Mouse (Mus musculus) adrenal gland, adult 8-10 months (tissue): Measurements from ENCODE around the gene Gbgt1. TPM values are rescaled to one million over a fixed set of nuclear protein-coding genes. Genes with fewer than 3 reads are reported as not detected.
"Not testable (repeated sequence)": the region's sequence is repeated elsewhere in the genome, so short reads cannot be mapped to it uniquely, and the experiment has no call there.

ENCODE experiments used
- DNase-seq: peaks from one replicate; pipeline ENCODE4 v3.0.0; 2022
- total RNA-seq, 4 experiments: library from RNA; stranded (reverse); gene quantifications; 2 replicates each; pipeline ENCODE4 v1.2.4; 2022

Gene Gbgt1
- total RNA-seq, 4 experiments from 2014 or later: 4.8 to 12.6 (median 6.7) TPM

DNA sequence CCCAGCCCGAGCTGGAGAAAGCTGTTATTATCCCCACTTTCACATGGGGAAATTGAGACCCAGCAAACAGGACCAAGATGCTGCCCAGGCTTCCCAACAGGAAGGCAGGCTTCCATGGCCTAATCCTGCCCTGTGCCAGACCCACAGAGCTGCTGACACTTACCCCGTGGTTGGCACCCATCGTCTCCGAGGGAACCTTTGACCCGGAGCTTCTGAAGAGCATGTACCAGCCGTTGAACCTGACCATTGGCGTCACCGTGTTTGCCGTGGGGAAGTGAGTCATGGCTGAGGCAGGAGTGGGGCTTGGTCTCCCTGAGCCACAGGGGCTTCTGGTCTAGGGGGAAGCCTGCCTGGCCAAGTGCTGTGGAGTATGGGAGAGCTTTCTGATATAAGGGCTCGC, 6.3 kb downstream of the Gbgt1 start:
- DNase-seq: no peak

DNA sequence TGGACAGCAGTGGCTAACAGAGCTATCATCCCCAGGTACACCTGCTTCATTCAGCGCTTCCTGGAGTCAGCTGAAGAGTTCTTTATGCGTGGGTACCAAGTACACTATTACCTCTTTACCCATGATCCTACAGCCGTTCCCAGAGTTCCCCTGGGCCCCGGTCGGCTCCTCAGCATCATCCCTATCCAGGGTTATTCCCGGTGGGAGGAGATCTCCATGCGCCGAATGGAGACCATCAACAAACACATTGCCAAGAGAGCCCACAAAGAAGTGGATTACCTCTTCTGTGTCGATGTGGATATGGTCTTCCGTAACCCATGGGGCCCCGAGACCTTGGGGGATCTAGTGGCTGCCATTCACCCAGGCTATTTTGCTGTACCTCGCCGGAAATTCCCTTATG, 8.0 kb downstream of the Gbgt1 start:
- DNase-seq: no peak

DNA sequence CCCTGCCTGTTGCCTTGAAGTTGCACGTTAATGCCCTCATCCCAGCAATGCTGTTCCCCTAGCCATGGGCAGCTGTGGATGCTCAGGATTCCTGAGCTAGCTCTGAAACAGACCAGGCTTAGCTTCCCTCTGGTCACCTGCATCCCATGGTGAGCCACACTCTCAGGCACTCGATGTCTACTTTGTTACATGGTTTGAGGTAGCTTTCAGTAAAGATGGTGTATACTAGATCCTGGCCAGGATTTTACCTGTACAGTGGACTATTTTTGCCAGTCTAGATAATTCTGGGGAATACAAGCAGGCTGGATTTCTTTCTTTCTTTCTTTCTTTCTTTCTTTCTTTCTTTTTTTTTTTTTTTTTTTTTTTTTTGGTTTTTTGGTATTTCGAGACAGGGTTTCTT, 9.1 kb downstream of the Gbgt1 start, which contains the start of gene Gm10134:
Gm10134 (plus strand) TSS at position 301 of the 400 bp plus-strand sequence.
- DNase-seq: no peak

DNA sequence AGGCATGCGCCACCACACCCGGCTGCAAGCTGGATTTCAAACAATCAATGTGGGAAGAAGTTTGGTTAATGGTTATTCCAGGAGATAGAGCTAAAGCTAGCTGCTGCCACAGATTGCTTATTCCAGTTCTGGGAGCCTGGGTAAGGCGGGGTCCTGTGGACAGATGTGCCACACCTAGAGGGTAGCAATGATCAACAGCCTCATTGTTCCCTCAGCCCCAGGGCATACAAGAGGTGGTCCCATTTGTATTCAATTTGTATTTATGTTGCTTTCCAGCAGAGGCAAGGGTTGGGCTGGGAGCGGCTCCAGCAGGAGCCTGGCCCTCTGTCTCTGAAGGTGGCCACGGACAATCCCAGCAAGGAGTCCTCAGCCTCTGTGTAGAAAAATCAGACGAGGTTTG, 9.6 kb downstream of the Gbgt1 start:
- no peak for DNase-seq

DNA sequence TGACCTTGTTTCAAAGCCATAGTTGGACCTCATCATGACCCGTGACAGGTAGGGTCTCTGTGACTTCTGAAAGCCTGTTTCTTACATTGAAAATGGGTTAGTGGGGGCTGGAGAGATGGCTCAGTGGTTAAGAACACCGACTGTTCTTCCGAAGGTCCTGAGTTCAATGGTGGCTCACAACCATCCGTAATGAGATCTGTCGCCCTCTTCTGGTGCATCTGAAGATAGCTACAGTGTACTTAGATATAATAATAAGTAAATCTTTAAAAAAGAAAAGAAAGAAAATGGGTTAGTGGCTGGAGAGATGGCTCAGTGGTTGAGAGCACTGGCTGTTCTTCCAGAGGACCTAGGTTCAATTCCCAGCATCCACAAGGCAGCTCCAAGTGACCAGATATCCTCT, 14.9 kb downstream of the Gbgt1 start:
- DNase-seq: not testable (repeated sequence)

DNA sequence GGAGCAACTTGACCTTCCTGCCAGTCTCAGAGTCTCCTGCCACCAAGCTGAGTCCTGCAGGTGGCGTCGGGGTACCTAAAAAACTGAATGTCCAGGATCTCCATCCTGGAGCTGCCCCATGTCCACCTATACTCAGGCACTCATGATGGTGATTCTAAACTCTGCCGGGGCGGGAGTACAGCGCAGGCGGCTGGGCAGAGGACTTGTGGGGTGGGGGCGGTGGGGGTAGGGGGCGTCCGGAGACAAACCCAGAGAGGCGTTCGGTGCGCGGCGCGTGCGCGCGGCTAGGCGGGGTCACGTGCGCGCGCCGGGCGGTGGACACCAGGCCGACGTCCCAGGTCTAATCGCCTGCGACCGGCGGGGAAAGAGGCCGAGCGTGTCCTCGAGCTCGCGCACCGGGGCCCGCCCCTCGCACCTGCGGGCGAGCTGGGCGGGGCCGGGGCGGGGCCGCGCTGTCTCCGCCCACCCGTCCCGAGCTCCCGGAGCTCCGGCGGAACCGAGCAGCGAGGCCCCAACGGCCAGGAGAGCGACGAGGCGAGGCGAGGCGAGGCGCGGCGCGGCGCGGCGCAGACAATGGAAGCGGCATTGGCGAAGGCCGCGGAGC, 16.2 kb downstream of the Gbgt1 start, which contains the start of gene Ralgds:
Ralgds (plus strand) TSS at position 328 of the 604 bp plus-strand sequence.
- DNase-seq: no peak

DNA sequence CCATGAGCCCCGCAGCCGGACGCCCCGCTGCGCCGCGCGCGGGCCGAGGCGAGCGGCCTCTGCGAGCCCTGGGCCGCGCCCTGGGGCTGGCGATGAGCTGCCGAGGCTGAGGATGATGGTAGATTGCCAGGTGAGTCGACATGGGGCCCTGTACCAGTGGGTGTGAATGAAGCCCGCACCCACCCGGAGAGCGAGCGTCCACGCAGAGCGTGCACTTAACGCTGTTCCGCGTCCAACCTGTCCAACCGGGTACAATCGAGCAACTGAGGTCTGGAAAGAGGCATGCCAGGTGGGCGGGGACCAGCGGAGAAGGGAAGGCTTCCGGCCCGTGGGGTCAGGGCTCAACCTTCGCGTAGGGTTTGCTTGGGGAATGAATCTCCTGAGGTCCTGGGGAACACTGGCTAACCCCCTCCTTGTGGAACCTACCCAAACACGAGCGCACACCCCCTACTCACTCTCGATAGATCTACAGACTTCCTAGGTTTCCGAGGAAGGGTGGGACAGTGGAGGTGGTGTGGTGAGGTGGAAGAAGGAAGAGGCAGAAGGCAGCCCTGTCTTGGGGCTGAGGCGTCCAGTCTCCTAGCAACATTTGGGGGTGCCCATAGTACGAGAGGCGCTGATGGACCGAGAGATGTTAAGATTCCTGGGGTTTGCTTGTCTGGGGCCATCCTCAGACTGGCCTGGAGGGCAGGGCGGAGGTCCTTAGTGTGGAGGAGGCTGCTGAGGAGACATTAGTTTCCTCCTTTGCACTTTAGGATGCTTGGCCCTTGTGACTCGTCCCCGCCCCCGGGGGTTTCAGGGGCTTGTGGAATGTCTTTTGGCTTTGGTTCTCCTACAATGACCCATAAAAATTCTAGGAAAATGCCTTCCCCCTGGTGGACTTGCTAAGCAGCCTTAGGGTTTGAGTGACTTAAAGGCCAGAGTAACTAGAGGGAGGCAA, 17.0 kb downstream of the Gbgt1 start:
- DNase-seq: no peak

DNA sequence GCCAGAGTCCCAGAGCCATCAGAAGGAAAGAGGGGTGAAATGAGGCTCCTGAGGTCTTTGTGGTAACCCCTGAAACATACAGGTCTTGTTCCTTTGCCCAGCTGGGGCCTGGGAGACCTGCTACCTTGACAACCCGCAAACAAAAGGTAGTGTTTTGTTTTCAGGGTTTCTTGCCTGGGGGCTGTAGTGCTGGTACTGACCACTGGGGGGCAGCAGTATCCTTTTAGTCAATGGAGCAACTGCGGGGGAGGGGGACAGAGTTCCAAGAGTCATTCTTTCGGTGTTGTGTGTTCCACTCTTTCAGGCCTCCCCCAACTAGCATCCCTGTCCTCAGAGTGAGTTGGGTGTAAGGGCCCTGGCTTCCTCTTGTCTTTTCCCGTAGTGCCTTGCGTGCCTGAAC, 17.8 kb downstream of the Gbgt1 start:
- no peak for DNase-seq

DNA sequence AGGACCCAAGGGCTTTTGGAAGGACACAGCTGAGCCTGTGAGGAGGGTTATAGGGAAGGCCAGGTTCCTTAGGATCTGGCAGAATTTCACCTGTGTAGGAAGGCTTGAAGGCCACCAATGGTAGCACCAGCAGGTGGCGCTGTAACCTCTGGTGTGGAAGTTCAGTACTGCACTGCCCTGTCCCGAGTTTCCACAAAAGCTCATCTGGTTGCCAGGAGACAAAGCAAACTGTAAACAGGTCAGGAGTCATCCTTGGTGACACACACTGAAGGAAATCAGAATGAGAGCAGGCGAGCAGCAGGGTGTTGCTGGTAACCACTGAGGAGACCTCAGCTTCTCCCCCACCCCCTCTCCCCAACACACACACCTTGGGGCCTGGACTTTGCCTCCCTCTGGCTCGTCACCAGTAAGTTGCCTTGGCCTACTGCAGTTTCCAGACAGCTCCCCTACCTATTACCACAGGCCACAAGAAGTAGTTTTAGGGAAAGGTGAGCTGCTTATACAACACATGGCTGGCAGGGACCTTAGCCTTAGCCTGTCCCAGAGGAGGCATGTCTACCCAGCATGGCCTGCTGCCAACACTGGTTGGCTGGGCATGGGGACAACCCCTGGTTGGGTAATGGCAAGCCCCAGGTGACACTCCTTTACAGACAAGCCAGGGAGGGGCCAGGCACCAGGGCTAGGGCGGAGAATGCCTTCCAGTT, 20.7 kb downstream of the Gbgt1 start:
- DNase-seq: peak; percentile 80

DNA sequence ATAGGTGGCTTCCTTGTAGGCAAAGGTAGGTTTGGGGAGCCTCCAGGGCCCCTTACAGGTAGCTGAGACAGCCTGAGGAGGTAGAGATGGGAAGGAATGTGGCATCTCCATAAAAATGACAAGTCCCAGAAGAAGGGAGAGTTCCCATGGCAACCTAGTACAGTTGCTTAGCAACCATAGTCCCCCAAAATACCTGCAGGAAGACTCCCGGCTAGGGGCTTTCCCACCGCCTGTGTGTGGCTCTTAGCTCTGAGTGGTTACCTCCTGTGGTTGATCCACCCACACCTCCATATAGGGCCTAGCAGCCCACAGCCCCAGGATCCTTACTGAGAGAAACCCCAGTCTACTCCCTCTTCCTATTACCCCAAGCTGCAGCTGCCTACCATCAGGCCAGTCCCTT, 21.5 kb downstream of the Gbgt1 start:
- DNase-seq: no peak

DNA sequence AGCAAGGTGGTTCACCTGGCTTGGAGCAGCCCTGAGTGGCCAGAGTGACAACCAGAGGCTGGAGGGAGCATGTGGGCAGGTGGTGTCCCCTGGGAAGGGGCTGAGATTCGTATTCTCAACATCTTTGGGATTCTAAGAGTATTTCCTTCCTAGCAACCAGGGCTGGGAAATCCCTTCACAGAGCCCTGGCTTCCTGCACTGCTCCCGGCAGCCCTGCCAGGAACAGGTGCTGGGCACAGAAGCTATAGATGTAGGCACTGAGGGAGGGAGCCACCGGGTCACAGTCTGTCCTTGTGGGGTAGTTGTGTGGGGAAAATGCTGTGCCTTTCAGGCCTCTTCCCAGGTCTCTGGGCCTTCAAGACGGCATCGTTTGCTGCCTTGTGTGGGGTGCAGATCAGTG, 23.9 kb downstream of the Gbgt1 start:
- no peak for DNase-seq

DNA sequence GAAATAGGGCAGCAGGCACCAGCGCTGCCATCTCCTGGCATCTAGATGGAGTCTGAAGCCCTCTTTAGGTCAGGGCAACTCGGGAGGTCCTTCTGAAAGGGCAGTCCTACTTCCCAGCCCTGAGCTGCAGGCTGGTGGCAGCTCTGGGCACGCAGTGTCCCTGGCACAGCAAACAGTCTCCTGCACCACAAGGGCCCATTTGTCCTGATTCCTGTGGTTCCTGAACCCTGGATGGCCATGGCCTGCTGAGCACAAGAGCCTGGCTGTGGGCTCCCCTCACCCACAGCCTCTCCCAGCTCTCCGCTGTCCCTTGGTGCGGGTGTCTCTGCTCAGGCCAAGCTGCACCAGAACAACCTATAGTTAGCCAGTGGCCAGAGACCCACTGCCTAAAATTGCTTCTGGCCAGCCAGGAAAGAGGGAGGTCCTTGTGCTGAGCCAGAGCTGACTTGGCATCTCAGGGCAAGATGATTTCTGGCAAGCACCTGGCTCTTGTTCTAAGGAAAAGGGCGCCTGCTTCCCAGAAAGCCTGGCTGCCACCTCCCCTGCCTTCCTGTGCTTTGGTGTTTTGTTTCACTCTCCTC, 25.0 kb downstream of the Gbgt1 start:
- DNase-seq: no peak

DNA sequence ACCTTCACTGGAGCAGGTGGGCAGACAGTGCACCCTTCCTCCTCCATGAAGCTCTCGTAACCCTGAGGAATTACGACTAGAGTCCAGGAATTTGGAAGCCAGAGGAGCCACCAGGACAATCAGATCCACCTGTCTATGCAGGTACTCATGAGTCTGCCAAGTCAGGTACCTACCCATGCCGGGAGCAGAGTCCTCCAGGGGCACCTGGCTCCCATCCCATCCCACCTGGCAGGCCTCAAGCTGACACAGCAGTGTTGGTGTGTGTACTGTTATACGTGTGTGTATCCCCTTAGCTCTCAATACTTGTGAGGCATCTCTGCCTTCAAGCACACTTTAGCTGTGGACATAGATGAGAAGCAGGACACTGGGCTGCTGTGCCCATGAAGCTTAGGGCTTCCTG, 25.5 kb downstream of the Gbgt1 start:
- DNase-seq: no peak

DNA sequence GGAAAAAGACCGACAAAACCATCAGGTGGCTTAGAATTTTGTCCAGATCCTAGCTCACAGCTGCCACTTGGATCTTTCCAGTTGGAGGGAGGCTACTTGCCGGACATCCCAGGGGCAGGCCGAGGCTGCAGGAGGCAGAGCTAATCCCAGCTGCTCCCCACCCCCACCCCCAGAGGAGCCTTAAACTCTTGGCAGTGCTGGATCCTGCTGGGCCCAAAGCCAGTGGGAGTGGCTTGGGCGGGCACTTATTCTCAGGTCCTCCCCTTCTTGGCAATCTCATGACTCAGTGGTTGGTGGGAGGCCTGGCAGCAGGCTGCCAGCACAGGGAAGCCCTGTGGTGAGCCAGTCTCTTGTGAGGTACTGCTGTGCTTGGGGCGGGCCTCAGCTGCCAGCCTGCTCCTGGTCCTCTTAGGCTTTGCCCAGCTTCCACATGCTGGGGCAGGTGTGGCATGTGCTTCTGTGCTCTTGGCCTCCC, 27.0 kb downstream of the Gbgt1 start:
- peak; percentile 92 for DNase-seq

DNA sequence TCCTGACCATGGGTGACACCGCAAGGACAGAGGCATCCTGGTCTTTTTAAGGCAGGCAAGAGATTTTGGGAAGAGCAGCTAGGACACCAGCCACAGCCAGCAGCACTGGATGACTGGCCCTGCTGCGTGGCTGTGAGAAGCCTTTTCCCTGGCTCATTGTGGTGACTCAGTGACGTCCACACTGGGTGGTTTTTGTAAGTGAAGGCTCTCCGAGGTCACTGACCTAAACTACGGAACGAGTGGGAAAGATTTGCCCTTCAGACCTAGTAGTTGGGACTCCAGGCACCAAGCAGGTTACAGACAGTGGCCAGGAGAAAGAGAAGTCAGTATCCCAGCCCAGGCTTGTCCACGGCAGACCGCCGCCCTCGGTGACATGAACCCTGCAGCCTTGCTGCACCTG, 27.7 kb downstream of the Gbgt1 start:
- peak; percentile 71 for DNase-seq

DNA sequence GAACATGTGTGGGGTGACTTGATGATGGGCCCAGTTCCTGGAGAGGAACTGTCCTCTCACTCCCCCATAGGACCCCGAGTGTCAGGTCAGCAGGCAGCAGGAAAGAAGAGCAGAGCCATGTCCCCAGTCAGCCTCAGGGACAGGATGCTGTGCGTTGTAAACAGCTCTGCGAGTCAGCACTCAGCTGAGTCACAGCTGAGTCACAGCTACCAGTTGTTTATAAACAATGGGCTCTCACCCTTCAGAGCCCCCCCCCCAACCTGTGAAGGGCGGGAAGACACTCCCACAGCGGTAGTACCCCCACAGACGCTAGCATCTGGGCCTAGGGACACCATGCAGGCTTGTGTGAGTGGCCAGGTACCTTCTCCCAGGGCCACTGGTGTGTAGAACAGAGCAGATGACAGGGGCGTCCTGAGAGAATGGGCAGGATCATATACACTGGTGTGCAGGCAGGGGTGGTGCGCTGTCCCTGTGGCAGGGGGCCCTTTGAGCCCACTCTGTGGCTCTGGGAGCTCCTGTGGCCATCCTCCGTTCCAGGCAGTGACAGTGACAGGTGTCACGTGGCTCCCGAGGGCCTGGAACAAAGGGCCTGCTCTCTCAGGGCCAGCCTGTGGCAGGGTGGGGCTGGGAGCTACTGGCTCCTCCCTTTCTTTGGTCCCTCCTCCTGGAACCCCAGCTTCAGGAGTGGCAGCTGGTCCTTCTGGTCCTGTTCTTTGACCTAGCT, 28.7 kb downstream of the Gbgt1 start:
- peak; percentile 89 for DNase-seq

DNA sequence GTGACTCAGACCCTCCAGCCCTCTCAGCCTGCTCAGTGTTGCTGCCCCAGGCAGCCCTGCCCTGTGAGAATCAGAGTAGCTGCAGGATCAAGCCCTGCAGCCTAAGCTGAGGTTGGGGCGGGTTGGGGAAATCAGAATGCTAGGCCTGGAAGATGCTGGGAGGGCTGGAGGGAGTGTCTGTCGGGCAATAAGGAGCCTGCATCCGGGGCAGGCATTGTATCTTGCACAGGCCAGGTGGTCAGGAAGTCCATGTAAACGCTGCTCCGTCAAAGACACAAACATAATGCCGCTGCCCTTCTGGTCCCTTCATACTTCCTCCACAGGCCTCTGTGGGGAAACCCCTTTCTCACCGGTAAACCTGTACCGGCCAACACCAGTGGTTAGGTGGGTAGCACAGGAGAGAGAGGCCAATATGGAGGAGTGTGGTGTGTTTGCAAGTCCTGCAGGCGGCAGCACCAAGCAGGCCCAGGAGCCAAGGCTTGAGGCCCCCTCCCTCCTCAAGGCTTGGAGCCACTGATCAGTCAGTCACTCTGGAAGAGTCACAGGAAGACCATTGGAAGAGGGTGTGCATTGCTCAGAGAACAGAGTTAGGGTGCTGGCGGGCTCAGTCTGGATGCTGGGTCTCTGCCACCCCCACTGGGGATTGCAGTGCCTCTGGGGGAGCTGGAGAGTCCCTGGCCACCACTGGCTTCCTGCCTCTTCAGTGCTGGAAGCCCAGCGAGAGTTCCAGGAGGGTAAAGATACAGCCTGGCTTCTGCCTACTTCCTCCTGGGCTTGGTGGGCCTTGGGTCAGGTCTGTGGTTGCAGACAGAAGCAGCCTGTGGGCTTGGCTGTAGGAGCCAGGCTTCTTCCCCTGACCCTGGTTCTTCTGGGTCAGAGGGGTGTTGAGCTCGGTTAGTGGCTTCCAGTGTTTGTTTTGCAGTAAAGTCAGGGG, 29.5 kb downstream of the Gbgt1 start:
- no peak for DNase-seq

DNA sequence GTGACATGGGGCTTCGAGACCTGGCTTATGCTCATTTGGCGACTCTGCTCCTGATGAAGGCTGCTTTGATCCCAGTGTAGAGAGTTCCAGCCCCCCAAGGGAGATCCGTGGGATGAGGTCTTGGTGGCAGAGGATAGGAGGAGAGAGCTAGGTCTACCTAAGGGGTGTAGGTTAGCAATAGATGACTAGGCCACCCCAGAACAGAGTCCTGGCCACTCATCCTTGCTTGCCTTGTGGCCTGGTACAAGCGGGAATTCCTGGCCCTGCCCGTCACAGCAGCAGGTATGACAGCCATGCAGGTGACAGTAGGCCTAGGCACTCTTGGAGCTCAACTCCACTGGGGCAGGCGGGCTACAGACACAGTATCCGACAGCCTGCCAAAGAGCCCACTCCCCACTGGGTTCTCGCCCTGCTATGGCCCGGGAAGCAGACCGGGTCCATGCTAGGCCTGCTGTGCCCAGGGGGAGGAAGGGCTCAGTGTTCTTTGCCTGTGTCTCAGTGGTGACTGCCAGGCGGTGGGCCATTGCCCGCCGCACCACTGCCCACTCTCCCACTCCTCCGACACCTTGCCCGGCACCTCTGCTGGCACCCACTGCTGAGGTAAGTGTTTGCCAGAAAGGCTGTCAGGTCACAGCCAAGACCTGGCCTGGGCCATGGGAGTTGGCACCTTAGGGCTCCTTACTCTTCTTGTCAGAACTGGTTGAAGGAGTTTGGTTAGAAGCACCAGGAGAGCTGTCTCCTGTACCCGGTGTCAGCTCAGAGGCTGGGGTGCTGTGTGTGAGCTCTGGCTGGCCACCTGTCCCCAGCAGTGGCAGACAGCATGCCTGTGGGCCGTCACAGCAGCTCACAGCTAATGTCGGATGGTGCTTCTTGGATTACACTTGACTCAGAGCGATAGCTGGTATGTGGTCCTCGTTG, 31.0 kb downstream of the Gbgt1 start:
- DNase-seq: no peak

DNA sequence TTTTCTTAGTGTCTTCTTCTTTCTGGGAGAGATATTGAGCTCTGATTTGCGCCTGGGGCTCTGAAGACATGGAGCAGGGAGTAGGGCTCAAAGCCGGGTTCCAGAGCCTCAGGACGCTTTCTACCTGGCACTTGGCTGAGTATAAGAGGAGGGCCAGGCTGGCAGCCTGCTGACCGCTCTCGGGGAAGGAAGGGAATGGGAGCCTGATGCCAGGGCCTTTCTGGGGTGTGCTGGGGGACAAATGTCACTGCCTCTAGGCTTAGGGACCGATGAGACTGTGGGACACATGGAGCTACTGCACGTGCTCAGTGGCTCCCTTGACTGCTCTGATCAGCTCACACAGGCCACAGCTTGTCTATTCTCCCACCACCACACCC, 31.7 kb downstream of the Gbgt1 start:
- no peak for DNase-seq

DNA sequence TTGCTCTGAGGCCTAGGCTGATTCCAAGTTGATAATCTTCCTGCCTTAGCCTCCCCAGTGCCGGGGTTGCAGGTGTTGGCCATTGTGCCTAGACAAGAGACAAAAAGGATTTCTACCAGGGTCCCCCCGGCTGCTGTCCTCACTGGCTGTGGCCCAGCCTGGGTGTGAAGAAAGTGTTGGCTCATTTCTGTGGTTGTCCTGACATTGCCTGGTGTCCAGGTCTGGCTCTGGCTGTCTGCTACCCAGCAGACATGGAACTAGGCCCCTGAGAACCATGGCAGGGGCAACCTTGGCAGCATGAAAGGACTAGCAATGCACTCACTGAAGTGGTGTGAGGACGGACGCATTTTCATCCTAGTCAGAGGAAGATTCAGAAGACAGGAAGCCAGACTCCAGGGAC, 33.2 kb downstream of the Gbgt1 start:
- no peak for DNase-seq
